Mouse (Mus musculus): ENCODE results near the gene Xxylt1. TPM values are rescaled to one million over a fixed set of nuclear protein-coding genes. Genes with fewer than 3 reads are reported as not detected.

Xxylt1 gene
- total RNA-seq, 2 experiments from 2014 or later, result 19.0 to 20.9 TPM

DNA sequence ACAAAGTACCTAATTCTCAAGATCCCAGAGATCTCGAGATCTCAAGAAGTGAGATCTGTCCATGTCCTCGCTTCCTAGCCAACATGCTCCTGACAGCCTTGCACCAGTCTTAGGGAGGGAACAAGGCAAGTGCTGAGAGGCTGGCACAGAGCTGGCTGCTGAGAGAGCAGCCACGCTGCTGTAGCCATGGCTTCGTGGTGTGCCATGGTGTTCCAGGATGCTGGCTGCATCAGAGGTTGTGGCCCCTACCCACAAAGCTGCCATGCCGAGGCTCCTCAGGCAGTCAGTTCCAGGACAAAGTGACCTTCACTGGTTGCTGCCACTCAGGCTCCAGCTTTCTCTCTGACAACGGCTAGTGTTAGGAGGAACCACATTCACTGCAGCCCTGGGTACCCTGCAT lies 78.3 kb downstream of the Xxylt1 start:
- DNase-seq (ENCODE audit: low spot score in 2 of 2), result no peak
- intact Hi-C loops (cut with DNase I), result no loop called here

DNA sequence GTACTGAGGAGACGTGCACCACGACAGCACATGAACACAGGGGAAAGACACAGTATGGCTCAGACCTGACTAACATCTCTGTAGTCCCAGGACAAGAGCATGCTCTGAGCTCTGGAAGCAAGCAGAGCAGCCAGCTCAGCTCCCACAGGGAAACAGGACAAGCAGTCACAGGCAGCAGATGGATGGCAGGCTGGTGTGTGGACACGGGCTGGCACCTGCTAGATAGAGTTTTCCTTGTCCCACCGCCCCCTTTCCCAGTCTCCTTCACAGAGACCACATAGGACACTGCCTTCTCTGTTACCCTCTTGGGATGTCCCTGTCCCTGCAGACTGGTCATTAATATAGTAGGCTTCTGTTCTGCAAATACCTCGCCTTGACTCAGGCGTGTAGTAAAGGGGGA lies 79.1 kb downstream of the Xxylt1 start:
- peak in 1 of 2 experiments; percentile 71 for DNase-seq (ENCODE audit: low spot score in 2 of 2)
- intact Hi-C loops (cut with DNase I), result no loop called here

DNA sequence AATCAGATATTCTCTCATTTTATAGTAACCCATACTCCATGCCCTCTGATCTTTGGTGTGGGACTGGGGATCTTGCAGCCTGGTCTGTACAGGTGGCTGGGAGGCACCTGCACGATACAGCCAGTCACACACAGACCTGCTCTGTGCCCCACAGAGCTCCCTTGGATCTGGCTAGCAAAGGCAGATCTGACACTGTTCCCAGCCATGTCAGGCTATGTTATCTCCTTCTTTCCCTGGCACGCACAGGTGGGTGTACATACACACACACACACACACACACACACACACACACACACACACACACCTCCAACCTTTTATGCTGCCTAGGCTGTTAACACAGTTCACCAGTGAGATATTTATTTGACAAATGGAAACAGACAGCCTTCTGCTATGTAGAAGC lies 82.5 kb downstream of the Xxylt1 start:
- intact Hi-C loops (cut with DNase I), result no loop called here
- DNase-seq (ENCODE audit: low spot score in 2 of 2), result no peak

DNA sequence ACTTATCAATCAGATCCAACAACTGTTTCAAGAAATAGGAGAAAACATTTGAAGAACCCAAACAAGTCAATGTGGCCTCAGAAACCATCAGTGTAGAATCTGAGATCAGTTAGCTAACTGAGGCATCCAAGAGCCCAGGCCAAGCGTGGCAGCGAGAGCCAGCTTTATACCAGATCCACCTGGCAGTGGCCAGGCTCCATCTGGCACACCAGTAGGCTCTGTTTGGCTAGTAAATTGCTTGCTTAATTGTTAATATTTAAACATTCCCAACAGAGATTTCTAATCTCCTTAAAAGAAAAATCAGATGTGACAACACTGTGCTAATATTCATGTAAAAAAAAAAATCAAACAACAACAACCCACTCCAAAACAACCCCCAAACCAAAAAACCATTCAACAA lies 83.2 kb downstream of the Xxylt1 start:
- DNase-seq (ENCODE audit: low spot score in 2 of 2), result no peak
- intact Hi-C loops (cut with DNase I), result no loop called here

DNA sequence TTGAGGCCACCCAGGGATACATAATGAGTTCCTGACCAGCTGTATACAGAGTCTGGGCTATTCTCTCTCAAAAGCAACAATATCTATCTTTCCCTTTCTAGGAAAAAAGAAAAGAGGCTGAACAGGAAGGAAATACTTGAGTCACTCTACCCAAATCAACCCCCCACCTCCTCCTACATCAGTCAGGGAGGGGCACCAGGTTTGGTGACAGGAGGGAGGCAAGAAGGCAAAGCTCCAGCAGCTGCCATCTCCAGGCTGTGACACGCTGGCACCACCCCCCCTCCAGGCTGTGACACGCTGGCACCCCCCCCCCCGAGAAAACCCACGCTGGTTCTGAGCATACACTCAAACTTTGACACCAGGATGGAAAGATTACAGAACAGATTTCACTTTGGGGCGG lies 85.8 kb downstream of the Xxylt1 start:
- intact Hi-C loops (cut with DNase I), result no loop called here
- no peak for DNase-seq (ENCODE audit: low spot score in 2 of 2)

DNA sequence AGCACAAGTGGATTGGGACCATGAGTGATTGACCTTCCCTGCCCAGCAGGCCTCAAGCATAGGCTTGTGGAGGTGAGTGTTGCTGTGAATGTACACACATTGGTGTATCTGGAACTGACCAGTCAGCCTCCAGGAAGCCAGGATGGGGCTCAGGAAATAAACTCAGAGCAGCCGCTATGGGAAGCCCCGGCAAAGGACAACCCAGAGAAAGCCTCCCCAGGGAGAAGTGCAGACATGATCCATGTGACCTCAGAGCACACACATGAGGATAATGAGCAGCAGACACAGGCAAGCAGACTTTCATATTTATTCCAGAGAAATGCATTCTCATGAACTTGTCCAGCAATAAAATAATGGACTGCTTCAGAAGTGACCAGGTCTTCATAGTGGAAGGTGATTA lies 86.4 kb downstream of the Xxylt1 start:
- DNase-seq (ENCODE audit: low spot score in 2 of 2), result no peak
- intact Hi-C loops (cut with DNase I), result no loop called here

DNA sequence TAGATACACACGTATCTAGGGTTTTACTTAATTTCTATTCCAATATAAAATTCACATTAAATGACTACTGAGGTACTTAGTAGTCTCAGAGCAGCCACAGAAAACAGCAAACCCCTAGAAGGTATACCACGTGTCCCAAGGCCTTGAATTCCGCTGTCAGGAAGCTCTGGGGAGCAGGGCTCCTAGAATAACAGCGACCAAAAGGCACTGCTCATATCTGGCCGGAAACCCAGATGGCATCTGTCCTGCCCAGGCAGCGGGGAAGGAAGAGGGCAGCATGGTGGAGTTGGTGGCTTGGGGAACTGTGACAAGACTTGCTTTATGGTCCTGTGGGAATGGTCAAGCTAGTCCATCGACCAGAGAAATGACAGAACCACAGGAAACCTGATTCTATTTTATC lies 86.9 kb downstream of the Xxylt1 start:
- DNase-seq (ENCODE audit: low spot score in 2 of 2), result no peak
- intact Hi-C loops (cut with DNase I), result no loop called here

DNA sequence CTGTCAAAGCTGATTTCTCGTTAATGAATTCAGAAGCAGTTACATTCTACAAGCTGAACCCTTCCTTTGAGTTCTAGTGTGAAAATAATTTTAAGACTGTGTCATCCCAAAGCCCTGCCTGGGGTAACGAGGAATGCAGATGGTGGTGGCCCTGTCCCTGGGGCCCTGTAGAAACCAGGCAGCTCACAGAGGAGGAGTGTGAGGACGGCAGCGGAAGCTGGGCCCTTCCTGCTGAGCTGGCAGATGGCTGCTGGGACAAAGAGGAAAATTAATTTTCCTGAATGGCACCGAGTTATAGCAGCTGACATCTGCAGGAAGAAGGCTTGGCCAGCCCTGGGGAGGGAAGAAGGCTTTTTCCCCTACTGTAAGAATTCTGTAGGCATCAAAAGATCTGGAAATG lies 88.7 kb downstream of the Xxylt1 start:
- intact Hi-C loops (cut with DNase I), result no loop called here
- DNase-seq (ENCODE audit: low spot score in 2 of 2), result no peak

DNA sequence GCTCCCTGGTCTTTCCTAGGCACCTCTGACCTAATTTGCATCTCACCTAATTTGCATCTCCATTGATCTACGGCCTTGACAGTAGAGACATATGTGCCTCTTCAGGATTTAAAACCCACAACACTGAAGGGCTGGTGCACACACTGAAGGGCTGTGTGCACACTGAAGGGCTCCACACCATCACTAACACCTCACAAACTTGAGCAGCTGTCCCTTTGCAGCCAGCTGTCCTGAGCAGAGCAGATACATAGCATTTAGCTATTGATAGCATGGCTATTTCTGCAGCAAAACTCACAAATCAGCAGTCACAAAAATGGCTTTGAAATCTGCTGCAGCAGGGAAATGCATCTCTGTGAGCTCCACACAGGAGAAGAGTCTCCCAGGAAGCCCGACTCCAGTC lies 90.6 kb downstream of the Xxylt1 start:
- intact Hi-C loops (cut with DNase I), result no loop called here

DNA sequence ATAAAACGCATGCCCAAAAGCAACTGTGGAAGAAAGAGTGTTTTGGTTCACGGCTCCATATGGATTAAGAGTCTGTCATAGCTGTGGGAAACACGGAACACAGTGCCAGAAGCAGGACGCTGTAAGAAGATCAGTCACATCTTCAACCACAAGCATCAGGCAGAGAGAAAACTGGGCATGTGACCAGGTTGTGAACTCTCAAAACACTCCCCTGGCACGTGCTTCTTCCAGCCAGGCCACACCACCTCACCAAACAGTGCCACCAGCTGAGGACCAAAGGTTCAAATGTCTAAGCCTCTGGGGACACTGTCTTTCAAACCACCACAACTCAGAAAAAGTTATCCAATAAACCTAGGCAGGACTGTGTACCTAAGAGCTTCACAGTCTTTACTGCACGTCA lies 93.0 kb downstream of the Xxylt1 start:
- no peak for DNase-seq (ENCODE audit: low spot score in 2 of 2)
- intact Hi-C loops (cut with DNase I), result loop anchor here (10.0 kb wide), 1 partner anchor 367 kb away; no protein-coding TSS in a partner anchor

More for the DNA sequence above, 90.6 kb downstream of the Xxylt1 start:
- DNase-seq (ENCODE audit: low spot score in 2 of 2), result peak in 1 of 2 experiments; percentile 52

DNA sequence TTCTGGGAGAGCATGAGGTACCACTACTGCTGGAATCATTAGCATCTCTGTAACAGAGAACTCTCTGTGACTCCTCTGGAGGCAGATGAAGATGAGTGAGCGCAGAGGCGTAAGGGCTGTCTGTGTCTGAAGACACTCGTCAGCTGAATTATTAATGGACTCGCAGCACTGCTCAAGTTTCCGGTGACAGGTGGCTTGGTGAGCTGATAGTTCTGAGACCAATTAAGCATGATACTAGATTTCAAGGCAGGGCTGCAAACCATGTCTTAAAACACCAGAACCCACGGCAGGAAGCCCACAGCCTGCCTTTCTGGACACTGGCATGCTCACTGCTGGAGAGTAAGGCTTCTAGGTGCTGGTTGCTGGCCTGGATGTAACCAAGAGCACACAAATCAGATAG lies 93.5 kb downstream of the Xxylt1 start:
- DNase-seq (ENCODE audit: low spot score in 2 of 2), result no peak
- intact Hi-C loops (cut with DNase I), result loop anchor here (10.0 kb wide), 1 partner anchor 367 kb away; no protein-coding TSS in a partner anchor

DNA sequence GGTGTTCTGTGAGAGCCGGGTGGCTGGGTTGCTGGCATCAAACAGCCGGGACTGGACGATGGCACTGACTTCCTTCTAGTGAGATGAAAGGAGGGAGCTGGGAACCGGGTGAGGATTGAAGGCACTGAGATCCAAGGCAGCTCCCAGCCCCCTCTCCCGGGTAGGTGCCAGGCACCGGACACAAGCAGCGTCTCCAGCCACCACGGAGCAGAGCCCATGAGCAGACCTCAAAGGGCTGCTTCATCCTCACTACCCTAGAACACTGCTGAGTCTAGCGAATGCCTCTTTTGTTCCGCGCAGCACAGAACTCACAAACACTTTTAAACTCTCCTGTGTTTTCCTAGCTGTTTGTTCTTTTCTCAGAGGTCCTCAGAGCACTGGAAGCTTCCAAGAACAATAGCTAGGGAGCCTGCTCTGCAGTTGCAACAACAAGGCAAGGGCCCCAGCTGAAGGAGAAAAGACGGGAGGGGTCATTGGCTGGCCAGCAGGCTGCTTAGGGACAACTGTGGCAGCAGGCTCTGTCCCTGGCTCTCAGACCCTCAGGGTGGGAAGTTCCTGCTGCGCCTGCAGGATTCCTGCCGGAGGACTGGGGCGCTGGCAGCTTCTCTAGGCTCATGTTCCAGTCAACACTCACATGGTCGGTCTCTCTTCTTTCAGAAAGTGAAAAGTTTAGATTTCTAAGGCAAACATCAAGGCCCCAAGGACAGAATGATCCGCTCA lies 96.2 kb downstream of the Xxylt1 start:
- intact Hi-C loops (cut with DNase I), result loop anchor here (5.0 to 10.0 kb wide), 2 partner anchors 288 to 370 kb away; no protein-coding TSS in a partner anchor

DNA sequence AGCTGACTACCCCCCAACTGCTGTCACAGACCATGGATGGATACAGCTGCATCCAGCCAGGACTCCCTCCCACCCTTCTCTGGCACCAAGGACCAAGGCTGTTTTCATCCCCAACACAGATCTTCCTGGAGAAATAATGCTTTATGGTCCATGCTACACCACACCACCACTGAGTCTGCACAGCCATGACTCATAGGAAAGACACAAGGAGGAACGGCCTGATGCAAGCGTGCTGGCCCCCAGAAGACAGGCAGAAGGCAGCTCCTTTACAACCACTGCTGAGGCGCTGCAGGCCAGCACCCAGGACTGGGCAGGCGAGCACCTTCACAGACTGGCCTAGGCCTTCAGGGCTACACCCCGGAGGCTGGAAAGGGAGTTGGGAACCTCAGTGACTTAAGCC lies 97.1 kb downstream of the Xxylt1 start:
- intact Hi-C loops (cut with DNase I), result loop anchor here (5.0 to 10.0 kb wide), 2 partner anchors 287 to 371 kb away; no protein-coding TSS in a partner anchor
- no peak for DNase-seq (ENCODE audit: low spot score in 2 of 2)

More for the DNA sequence above, 96.2 kb downstream of the Xxylt1 start:
- peak in 1 of 2 experiments; percentile 43 for DNase-seq (ENCODE audit: low spot score in 2 of 2)

DNA sequence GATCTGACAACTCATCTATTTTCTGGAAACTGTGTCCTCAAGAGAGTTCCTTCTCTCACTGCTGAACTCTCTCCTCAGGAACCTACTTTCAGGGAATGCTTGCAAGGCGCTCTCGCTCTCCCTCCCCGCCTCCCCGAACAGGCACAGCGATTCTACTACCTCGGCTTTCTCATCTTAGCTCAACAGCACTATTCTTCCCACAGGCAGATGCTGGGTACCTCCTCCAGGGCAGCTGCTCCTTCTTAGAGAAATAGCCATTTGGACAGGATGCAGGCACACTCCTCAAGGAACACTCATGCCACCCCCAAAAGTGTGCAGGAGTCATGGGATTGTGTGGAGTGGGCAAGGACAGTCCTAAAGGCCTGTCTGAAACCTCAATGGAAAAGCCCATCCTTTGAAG lies 97.5 kb downstream of the Xxylt1 start:
- intact Hi-C loops (cut with DNase I), result loop anchor here (5.0 to 10.0 kb wide), 2 partner anchors 286 to 371 kb away; no protein-coding TSS in a partner anchor
- peak in 1 of 2 experiments; percentile 94 for DNase-seq (ENCODE audit: low spot score in 2 of 2)

DNA sequence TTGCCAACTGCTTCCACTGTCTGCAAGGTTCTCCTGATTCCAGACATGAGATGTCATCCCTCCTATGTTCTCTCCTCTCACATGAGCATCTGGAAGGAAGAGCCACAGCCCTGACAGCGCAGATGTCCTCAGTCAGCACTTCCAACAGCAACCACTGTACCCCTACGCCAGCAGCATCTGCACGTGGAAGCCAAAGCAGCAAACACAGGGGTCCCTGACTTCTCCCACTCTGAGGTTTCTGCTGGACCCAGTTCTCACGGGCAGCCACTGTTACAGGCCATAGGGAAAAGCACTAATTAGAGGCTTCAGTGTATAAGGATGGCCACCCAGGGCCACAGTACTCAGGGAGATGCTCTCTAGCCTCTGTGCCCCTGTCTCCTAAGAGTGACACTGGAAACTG lies 98.0 kb downstream of the Xxylt1 start:
- intact Hi-C loops (cut with DNase I), result loop anchor here (5.0 to 10.0 kb wide), 2 partner anchors 286 to 372 kb away; no protein-coding TSS in a partner anchor

DNA sequence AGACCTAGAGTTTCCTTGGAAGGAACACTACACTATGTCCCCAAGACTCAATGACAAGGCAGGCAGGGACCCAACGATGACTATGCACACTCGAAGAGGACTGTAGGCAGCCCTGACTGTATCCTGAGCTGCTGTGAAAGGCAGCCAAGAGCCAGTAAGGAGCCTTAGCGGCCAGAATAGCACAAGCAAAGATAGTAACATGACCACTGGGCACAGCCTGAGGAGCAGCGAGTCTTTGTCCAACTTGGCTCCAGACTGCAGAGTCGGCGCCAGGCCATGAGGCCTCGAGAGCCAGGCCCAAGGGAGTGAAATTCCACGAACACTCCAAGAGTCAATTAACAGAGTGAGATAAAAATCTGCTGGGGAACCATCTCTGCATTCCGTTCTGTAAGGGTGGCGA lies 99.9 kb downstream of the Xxylt1 start:
- intact Hi-C loops (cut with DNase I), result loop anchor here (5.0 to 10.0 kb wide), 2 partner anchors 284 to 373 kb away; no protein-coding TSS in a partner anchor
- peak in 1 of 2 experiments; percentile 53 for DNase-seq (ENCODE audit: low spot score in 2 of 2)

More for the DNA sequence above, 98.0 kb downstream of the Xxylt1 start:
- DNase-seq (ENCODE audit: low spot score in 2 of 2), result peak in 1 of 2 experiments; percentile 39

DNA sequence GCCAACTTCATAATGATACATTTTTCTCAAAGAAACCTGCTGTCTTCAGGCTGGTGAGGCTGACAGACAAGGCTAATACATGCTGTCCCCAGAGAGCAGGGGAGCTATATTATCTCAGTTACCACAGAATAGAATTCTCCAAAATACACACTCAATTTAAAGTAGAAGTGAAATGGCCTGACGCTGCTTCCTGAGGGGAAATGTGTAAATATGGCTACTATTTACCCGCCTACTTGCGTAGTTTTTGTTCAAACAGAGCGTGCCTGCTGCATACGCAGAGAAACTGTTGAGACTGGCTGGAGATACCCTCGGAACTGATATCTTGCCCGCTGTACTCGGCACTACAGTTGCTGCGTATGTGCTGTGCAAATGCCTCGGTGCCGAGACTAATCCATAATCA lies 101.3 kb downstream of the Xxylt1 start:
- intact Hi-C loops (cut with DNase I), result loop anchor here (2.0 to 10.0 kb wide), 4 partner anchors 91 to 375 kb away; no protein-coding TSS in a partner anchor
- no peak for DNase-seq (ENCODE audit: low spot score in 2 of 2)

DNA sequence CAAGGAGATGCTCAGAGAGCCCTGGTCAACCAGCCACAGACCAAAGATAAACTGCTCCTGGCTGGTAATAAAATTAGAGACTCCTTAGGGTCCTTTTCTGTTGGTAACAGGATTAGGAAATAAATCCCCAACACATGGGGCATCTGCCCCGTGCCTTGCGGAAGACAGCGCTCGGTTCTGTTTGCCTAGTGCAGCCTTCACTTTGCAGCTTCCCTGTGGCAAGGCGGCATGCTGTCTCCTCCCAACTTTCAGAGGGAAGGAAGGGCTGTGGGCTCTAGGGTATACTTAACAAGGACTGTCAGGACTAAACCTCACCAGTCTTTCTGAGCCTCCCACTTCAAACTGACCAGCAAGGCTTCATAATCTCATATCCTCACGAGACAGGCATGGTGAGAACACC lies 103.5 kb downstream of the Xxylt1 start:
- no peak for DNase-seq (ENCODE audit: low spot score in 2 of 2)
- intact Hi-C loops (cut with DNase I), result loop anchor here (1.0 to 5.0 kb wide), 3 partner anchors 93 to 380 kb away; no protein-coding TSS in a partner anchor

DNA sequence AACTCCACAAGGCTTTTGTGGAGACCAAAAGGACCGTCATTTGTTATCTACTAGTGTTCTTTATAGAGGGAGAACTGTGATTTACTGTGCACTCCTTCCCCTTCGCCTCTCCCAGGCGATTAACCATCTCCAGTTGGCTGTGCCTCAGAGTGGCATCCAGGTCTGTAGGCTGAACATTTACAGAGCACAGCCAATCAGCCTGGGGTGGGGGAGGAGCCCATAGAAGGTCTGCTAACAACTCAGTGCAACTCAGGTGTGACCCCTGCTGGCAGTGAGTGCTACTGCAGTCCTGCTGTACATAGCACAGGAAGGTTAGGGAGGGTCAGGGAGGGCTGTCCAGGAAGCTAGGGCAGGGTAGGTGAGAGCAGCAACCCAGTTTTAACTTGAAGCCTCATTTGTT lies 104.0 kb downstream of the Xxylt1 start:
- DNase-seq (ENCODE audit: low spot score in 2 of 2), result peak; percentile 89 to 96
- intact Hi-C loops (cut with DNase I), result loop anchor here (1.0 to 5.0 kb wide), 2 partner anchors 240 to 380 kb away; no protein-coding TSS in a partner anchor

DNA sequence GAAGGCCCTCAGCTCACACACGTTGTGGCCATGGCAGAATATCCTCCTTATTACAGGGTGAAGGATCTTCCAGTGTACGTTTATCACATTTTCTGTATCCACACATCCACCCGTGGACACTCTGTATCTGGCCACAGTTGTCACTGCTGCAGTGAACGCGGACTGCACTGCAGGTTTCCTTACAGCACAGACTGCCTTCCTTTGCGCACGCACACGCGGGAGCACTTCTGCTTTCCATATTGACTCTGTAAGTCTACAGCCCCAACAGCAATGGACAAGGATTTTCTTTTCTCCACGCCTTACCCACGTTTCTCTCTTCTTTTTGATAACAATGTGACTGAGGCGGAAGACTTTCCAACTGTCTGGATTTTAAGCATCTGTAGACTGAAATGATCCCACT lies 106.7 kb downstream of the Xxylt1 start:
- intact Hi-C loops (cut with DNase I), result loop anchor here (5.0 kb wide), 1 partner anchor 102 kb away; no protein-coding TSS in a partner anchor
- DNase-seq (ENCODE audit: low spot score in 2 of 2), result no peak

DNA sequence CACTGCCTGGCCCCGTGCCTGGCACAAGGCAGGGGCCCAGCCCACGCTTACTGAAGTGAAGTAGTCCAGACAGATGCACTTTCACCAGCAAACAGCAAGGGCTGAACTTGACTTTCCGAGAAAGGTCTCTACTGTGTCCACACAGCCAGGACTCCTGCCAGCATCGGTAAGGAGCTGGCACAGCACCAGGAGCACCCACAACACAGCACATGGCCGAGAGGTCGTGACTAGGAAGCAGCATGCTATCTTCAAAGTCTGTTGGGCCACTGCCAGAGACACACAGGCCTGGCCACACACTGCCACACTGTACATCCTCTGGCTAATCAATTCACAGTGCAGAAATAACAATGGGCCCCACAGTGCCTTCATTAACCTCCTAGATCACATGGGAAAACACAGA lies 107.8 kb downstream of the Xxylt1 start:
- intact Hi-C loops (cut with DNase I), result loop anchor here (5.0 kb wide), 1 partner anchor 101 kb away; no protein-coding TSS in a partner anchor
- DNase-seq (ENCODE audit: low spot score in 2 of 2), result no peak
